Mouse (Mus musculus) megakaryocyte, adult 5-6 weeks (primary cell): ENCODE results near the gene Bicc1. TPM values are rescaled to one million over a fixed set of nuclear protein-coding genes. Genes with fewer than 3 reads are reported as not detected.

Source experiments
- ATAC-seq: 2 replicates; pipeline ENCODE4 v1.8.0; 2016; ENCODE audit warnings: mild to moderate bottlenecking, inconsistent platforms; ENCODE audit not compliant: poor library complexity, severe bottlenecking
- total RNA-seq, 2 experiments: library from RNA; stranded (forward) in 1 of 2; stranded (reverse) in 1 of 2; fragments of 153-499, 151-499 nt in 1 of 2; fragments of 221-1000, 200-1000 nt in 1 of 2; gene quantifications; 2 replicates each; pipeline versions ENCODE4 v1.2.3 to v1.2.4; 2015 to 2017

Gene Bicc1
- total RNA-seq (2015) (0.05 TPM in 1 of 2 replicates, not detected in the other), total RNA-seq (2017) (not detected in 2 replicates)

DNA sequence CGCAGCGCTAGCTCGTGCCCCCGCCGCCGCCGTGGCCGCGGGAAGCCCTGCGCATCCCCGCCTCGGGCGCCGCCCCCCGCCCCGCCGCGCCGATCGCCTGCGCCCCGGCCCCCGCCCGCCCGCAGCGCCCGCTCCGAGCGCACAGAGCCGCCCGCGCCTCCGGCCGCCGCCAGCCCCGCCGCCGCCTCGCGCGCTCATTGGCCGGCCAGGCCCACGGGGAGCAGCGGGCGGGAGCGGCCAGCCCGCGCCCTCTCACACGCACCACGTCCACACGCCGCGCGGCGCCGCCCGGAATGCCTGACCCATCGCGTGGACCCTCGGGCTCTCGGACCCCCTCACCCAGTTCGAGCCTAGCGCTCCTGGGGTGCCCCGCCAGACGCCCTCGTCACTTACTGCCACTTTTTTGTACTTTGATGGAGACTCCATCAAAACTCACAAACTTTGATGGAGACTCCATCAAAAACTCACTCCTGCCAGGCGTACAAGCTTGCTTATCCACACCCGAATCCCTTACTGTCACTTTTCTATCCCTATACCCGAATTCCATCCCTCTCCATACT lies at the start of gene Bicc1:
Gene Bicc1, minus strand, starts transcription at position 25 of the 560 bp plus-strand sequence.
- no peak for ATAC-seq

DNA sequence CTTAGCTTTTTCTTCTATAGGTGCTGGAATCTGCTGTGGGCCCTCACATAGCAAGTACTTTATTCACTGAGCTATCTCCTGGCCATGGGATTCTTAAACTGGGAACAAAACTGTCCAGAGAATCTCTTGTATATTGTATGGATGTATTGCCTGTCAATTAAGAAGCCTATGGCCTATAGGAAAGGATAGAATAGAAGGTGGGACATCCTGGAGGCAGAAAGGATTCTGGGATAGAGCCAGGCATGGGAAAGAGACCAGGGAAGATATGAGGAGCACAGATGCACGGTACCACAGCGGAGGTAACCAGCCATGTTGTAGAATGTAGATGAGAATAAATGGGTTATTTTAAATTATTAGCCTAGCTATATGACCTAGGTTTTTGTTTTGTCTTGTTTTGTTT lies 42.0 kb upstream of the Bicc1 start:
- no peak for ATAC-seq

DNA sequence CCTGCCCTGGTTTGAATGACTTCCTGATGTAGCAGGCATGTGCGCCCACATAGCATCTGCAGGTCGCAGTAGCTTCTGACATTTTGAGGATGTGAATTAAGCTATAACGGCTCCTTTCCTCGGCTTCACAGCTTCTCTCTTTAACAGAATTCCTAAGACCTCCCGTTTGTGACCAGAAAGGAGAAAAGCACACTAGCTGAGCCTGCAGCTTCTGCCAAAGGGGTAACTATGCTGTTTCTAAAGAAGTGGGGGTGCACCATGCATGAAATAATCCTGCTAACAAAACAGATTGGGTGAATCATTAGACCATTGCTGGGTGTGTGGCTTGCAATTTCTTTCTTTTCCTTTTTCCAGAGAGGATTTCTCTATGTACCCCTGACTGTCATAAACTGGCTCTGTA lies 41.5 kb upstream of the Bicc1 start:
- no peak for ATAC-seq

DNA sequence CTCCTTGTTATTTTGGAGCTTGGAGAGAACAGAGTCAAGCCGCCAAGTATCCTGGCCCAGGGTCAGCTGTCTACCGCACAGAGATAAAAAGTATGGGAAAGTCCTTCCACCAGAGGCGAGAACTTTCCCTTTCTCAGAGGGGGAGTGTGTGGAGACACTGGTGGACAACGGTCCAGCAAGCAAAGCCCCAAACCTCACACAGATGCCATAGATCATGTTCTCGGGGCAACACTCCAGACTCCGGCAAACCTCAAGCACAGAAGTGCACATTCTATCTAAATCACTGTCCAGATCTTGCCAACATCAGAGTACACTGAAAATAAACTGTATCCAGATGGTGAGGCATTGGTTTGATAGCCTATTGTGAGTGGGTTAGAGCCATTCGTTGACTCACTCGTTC lies 39.2 kb upstream of the Bicc1 start:
- ATAC-seq = no peak

GRCm38 (mm10) chr10:71197036-71197785 lies 37.7 kb upstream of the Bicc1 start:
- ATAC-seq = no peak

DNA sequence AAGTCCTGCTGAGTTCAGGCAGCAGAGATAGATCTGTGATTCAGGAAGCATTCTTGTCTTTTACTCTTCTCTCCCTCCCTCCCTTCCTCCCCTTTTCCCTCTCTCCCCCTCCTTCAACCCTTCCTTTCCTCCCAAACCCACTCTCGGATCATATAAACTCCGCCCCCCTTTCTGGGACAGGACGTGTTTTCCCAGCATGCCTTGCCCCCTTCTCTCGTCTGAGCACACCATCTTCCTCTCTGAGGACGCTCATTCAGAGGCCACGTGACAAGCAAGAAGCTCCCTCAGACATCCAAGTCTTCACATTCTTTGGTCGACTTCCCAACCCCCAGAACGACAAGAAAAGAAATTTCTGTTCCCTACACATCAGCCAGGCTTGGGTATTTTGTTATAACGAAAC lies 36.0 kb upstream of the Bicc1 start:
- ATAC-seq = no peak

GRCm38 (mm10) chr10:71194713-71195112 lies 35.2 kb upstream of the Bicc1 start:
- ATAC-seq = no peak

DNA sequence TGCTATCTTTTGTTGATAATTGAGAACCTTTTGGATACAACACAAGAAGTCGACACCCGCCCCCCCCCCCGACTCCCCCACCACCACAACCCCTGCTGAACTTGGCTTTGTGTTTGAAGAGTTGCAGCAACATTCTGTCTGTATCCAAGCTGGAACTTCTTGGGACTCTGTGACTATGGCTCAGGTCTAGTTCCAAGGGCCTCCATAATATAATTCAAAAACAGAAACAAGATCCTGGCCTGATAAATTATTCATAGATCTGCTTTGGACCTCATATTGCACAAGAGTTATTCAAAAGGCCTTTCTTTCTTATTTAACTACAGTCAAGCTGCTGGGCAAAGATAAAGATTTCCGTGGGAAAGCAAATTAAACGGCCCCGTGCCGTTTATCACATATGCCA lies 33.8 kb upstream of the Bicc1 start:
- ATAC-seq = no peak

- no peak for ATAC-seq
Observed at GRCm38 (mm10) chr10:71192886-71193285, 33.4 kb upstream of the Bicc1 start.

DNA sequence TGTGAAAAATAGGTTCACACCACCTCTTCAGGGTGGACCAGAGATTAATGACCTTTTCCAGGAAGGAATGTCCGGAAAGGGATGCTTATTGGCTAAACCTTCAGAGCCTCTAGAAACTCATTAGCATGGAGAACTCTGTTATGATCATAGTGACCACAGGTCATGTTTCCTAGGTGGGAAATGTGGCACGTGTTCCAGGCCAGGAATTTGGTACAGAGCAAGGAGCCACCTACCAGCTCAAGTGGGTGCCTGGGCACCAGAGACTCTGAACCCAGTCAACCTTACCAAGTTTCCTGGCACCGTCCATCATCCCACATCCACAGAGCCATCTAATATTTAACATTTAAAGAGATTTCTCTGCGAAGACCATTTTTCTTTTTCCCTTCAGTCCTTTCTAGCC lies 29.2 kb upstream of the Bicc1 start:
- ATAC-seq = no peak

DNA sequence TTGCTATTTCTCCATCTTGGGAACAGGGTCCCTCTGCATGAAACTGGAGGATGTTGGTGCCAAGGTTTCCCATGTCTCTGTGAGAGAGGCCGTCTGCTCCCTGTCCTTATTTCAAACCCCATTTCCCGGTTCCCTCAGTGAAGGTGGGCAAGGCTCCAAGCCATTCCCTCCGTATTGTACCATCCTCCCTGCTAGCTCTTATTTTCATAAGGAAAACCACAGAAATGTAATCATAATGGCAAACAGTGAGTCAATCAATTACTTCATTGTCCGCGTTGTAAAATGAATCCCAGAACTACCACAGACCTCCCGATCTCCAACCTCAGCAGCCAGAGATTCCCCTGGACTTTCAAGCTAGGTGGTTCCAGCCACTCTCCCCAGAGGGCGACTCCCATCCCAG lies 25.6 kb upstream of the Bicc1 start:
- no peak for ATAC-seq

- no peak for ATAC-seq
Observed at GRCm38 (mm10) chr10:71183339-71184031, 24.0 kb upstream of the Bicc1 start.

- no peak for ATAC-seq
Observed at GRCm38 (mm10) chr10:71181931-71182330, 22.4 kb upstream of the Bicc1 start.

- no peak for ATAC-seq
Observed at GRCm38 (mm10) chr10:71181091-71181490, 21.6 kb upstream of the Bicc1 start.

- no peak for ATAC-seq
Observed at GRCm38 (mm10) chr10:71180057-71180456, 20.6 kb upstream of the Bicc1 start.

- no peak for ATAC-seq
Observed at GRCm38 (mm10) chr10:71177201-71177600, 17.7 kb upstream of the Bicc1 start.

DNA sequence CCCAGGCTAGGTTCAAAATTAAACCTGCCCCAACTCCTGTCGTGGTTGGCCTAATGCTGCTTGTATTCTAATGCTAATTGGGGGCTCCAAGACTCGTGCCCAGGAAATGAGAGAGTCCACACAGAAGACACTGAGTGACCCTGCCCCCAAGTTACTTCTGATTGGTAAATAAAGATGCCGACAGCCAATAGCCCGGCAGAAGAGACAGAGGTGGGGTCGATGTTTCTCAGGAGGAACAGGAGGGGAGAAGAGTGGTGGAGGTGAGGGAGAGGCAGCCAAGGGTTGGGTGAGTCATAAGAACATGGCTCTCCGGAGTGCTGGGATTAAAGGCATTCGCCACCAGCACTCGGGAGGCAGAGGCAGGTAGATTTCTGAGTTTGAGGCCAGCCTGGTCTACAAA lies 16.8 kb upstream of the Bicc1 start:
- no peak for ATAC-seq

DNA sequence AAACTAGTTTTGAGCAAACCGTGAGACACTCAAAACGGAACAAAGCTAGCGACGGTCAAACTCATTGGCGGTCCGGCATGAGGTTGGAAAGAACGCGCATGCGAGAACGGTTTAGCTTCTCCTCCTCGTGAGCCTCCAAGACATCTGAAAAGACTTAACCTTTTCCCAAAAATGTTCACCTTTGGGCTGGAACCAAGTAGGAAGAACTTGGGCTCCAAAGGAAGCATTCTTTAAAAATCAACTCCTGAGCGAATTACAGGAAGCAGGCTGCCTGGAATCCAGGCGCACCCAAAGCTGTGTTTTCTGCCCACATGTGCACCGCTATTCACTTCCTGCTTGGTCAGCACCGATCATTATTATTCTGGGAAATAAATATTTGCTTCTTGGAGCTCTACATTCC lies 15.8 kb upstream of the Bicc1 start:
- no peak for ATAC-seq

GRCm38 (mm10) chr10:71171414-71171813 lies 11.9 kb upstream of the Bicc1 start:
- no peak for ATAC-seq

GRCm38 (mm10) chr10:71170771-71171170 lies 11.3 kb upstream of the Bicc1 start:
- ATAC-seq = no peak

GRCm38 (mm10) chr10:71169811-71170210 lies 10.3 kb upstream of the Bicc1 start:
- ATAC-seq = no peak

DNA sequence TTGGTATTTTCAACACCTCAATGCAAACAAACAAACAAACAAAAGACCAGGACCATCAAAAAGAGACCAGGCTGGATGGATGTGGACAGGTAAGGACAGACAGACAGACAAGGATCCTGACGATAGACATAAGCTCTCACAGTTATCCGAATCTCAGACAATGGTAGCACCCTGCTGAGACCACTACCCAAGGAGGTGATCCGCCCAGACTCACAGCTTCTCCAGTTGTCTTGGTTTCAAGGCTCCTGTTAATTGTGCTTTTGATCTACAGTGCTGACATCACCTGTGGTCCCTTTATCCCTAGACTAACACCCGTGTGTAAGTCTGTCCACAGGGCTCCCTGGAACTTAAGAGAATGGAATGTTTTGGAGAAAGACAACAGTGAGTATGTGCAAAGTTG lies 9.7 kb upstream of the Bicc1 start:
- no peak for ATAC-seq
